Mouse (Mus musculus) B cell, adult 2 months (primary cell): ENCODE measurements around the gene Brd3os.

Experiments
- DNase-seq, 2 experiments: peaks; one replicate each; pipeline ENCODE4 v3.0.0; 2022

Brd3os gene

DNA sequence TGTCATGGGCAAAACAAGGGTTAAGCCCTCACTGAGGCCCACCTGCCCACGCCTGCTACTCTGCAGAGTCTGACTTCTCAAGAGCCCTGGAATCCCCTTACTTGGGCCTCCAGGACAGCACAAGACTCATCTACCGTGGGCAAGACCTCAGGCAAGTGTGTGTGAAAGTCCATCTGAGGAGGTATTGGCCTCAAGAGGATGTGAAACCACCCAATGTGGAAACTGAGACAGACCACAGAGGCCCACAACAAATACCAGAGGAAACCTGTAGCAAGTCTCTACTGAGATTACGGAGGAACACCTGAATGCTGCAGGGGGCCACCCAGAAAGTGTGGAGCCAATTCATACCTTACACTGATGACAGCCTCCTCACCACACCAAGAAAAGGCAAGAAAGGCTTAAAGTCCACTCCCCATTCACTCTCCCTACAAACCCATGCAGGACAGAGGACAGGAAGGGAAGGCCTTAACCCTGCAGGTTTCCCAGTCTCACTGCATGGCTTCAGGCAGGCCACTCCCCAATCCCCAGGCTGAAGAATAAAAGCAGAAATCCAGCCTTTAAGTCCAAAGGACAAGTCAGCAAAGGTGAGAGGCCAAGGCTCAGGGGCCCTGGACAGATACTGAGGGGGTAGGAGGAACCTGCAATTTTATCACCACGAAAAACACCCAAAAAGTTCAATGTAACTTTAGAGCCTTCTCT is 27.3 kb downstream of the Brd3os start:
- peak; percentile 39 to 40 for DNase-seq

DNA sequence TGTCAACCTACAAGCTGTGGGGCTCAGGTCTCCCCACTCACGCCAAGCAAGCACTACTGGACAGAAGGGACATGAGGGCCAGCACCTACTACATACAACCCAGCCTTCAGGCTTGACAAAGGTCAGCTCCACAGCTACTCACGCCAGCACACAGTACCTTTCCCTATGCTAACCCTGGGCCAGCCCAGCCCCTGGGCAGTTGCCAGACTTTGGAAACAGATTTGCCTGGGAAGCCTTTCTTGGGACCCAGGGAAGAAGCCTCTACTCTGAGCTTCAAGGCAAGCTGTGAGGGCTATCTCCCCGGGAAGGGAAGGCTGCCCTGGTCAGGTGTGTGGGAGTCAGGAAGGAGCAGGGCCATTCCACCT is 27.8 kb downstream of the Brd3os start:
- no peak for DNase-seq

DNA sequence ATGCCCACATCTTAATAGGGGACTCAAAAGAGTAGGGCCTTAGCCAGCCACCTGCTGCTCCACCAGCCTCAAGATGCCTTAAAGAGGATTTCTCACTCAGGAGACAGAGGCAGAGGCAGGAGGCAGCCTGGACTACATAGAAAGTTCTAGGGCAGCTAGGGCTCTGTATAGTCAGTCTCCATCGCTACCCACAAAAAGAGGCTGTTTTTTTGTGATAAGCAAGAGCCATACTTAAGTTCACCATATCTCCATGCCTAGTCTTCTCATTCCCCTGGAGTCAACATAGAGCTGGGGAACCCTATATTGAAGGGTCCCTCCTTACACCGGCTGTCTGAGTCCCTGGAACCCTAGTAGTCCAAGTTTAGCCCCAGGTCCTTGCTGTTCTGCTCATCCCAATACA is 28.4 kb downstream of the Brd3os start:
- no peak for DNase-seq

GRCm38 (mm10) chr2:27471170-27471584 is 29.1 kb downstream of the Brd3os start:
- no peak for DNase-seq

DNA sequence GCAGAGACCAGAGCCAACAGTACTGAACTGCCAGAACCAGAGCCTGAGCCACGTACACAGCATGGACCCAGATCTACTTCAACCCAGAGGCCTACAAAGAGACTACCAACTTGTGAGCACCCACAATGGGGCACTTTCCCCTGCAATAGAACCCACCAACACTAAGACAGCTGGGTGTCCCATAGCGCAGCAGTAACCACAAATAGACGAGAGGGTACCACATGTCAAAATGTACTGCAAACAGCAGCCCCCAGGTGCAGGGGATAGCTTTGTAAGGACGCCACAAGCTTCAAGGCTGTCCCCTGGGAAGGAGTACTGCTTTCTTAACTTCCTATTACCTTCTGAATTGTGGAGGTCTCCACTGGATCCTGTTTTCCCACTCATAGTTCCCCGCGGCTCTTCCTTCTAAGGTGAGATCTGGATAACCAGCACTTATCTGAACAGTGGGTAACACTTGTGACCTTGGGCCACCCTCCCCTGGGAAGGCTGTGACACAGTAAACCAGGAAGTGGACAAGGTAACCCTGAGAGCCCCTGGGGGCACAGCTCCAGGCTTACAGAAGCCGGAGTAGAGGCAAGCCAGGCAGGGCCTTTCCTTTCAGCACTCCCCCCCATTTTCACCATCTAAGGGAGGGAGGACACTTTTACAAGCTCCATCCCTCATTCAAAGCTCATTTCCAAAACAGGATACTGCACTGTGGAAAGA is 31.1 kb downstream of the Brd3os start:
- DNase-seq, result peak; percentile 35 to 48

- no peak for DNase-seq
Observed at GRCm38 (mm10) chr2:27473911-27474310, 31.8 kb downstream of the Brd3os start.

DNA sequence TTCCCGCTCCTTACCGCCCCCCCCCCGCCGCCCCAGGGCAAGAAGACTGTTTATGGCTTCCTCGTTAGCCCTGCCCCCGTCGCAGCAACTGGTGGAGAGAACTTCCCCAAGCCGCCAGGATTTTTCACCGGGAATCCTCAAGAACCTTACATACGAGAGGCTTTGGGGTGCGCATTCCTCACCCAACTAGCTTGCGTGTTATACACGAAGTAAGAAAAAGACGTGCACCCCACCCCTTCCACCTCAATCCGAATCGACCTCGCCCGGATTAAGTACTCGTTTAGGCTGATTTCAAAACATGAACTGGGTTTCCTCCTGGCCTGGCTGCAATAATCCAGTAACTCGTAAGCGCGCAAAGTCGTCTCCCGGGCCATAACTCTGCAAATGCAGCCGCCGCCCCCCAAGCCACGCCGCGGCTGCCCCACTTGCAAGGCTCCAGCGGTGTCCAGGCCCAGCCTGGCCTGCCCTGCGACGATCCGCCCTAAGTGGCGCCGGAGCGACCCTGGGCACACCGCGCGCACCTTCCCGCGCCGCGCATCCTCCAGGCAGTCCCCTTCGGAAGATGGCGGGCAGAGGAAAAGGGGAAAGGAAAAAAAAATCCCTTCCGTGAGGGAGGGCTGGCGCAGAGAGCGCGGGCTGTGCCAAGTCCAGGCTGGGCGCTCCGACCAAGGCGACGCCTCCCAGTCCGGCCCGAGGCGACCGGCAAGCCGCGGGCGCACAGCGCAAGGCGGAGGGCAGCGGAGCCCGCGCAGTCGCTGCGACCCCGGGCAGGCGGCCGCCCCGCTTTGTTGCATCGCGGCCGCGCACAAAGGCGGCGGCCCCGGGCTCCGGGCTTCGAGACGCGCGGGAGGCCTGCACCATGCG is 32.7 kb downstream of the Brd3os start:
- peak; percentile 25 to 33 for DNase-seq

DNA sequence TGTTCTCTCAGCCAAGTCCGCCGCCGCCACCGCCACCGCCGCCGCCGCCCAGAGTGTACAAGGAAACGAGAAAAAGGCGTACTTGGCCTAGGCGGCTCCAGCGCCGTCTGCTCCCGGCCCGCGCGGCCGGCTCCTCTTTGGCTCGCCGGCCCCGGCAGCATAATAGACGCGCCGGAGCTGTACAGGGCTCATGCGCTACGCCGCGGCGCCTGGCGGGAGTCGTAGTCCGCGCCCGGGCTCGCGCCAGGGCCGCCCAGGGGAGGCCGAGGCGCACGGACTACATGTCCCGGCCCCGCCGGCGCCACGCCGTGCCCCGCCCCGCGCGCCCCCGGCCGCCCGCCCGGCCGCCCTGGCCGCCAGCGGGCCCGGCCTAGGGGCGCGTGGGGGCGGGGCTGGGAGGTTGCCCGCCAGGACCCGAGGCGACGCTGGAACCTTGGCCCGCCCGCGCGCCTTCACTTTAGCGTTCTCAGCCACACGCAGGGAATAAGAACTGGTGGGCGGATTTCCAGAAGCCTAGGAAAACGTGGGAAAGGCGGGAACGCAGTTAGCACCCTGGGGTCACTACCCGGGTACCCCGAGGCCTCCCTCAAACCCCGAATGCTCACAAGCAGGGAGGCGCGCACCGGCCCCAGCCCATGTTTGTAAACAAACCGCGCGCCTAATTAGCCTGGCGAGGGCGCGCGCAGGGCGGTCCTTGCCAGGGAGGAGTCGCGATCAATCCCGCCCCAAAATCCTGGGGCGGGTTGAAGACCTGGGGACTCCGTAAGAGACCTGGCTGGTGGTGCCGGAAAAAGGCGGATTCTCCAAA is 33.6 kb downstream of the Brd3os start:
- DNase-seq, result peak; percentile 89 to 92

GRCm38 (mm10) chr2:27476303-27477192 is 34.4 kb downstream of the Brd3os start:
- no peak for DNase-seq

GRCm38 (mm10) chr2:27479821-27480220 is 37.7 kb downstream of the Brd3os start:
- DNase-seq, result no peak

- DNase-seq, result peak; percentile 23 to 33
Observed at GRCm38 (mm10) chr2:27480367-27480766, 38.2 kb downstream of the Brd3os start.

DNA sequence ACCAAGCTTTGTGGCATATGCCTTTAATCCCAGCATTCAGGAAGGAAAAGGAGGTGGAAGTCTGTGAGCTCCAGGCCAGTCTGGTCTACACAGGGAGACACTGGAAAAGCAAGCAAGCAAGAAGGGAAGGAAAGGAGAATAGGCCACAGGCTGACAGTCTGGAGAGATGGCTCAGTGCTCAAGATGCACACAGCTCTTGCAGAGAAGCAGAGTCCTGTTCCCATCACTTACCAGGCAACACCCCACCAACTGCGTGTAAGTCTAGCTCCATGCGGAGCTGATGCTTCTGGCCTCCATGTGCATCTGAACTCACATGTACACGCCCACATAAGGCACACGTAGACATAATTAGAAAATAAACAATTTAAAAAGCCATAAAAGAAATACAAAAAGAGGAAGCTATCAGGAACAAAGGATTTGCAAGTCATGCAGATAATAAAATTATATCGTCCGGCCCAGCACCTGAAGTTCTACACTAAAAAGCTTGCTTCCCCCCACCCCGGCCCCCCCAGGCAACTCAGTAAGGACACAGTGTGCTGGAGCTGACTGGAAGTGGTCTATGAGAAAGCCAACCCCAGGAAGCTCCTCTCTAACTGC is 40.2 kb downstream of the Brd3os start:
- no peak for DNase-seq

- DNase-seq, result no peak
Observed at GRCm38 (mm10) chr2:27486725-27487124, 44.6 kb downstream of the Brd3os start.

DNA sequence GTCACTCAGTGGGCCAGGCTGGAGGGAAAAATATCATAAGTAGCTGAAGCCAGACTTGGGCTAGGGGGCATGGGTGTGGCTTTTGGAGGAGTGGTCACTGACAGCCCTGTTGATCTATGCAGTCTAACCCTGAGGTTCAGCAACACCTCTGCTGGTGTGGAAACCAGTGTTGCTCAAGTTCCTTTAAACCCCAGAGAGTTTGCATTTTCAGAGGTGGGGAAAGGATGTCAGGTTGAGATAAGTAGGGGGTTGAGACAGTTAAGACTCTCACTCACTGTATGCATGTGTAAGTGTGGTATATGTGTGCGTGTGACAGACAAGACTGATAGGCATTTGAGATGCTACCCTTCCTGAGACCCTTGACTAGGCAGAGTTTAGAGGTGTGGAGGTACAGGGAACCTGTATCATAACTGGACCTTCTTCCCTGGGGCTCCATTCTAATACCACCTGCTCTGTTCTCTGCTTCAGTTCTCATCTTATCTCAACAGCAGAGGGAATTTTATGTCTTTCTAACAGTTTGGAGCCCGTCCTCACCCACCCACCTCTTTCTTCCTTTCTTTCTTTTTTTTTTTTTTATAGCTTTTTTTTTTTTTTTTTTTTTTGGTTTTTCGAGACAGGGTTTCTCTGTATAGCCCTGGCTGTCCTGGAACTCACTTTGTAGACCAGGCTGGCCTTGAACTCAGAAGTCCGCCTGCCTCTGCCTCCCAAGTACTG is 45.4 kb downstream of the Brd3os start:
- no peak for DNase-seq

DNA sequence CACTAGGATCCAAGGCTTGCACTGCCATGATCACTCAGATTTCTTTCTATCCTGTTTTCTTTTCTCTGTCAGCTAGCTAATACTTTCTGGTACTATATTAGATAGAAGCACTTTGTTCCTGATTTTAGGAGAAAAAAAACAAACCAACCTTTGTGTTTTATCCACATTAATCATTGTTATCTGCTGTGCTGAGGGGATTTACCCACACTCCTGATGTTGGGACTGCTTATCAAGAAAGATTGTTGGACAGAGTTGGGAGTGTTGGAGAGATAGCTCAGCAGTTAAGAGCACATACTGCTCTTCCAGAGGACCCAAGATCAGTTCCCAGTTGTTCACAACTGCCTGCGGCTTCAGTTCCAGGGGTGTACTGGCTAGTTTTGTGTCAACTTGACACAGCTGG is 46.2 kb downstream of the Brd3os start:
- no peak for DNase-seq

DNA sequence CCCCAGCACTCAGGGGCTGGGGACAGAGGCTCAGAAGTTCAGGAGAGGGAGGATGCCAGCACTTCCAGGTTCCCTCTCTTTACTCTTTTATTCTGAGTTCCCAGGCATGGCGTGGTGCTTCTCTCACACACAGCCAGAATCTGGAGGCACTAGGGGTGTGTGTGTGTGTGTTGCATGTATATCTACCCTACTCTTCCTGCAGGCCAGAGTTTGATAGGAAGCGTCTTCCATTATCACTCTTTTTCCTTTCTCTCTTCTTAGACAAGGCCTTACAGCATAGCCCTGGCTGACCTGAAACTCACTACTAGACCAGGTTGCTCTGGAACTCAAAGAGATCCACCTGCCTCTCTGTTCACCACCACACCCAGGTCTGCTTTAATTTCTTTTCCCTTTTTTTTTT is 48.8 kb downstream of the Brd3os start:
- DNase-seq, result no peak
